Mouse (Mus musculus) urinary bladder, postnatal 4 days (tissue): ENCODE results near the gene Csnk2b.

Experiments
- DNase-seq, 2 experiments: peaks; one replicate each; pipeline ENCODE4 v3.0.0; 2021 to 2022; ENCODE audit warnings: low spot score in 2 of 2

The Csnk2b gene

DNA sequence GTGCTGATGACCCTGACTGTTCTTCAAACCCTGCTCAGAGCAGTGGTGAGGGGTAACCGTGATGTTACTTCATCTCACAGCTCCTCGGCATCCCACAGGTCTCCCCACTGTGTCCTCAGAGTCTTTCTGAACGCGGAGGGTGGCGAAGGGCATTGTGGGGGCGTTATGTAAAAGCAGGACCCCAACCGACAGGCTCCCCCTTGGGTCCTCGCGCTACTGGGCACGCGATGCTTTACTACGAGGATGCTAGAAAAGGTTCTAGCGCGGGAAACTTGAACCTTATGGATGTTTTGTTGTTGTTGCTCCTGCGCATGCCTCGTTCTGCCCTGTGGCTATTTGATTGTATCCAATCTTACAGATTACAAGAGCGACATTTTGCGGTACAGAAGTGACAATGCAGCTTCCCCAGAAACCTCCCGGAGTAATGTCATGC is at the start of gene Csnk2b:
Gene Csnk2b, minus strand, starts transcription at position 183 of the 433 bp plus-strand sequence.
- DNase-seq: no peak

DNA sequence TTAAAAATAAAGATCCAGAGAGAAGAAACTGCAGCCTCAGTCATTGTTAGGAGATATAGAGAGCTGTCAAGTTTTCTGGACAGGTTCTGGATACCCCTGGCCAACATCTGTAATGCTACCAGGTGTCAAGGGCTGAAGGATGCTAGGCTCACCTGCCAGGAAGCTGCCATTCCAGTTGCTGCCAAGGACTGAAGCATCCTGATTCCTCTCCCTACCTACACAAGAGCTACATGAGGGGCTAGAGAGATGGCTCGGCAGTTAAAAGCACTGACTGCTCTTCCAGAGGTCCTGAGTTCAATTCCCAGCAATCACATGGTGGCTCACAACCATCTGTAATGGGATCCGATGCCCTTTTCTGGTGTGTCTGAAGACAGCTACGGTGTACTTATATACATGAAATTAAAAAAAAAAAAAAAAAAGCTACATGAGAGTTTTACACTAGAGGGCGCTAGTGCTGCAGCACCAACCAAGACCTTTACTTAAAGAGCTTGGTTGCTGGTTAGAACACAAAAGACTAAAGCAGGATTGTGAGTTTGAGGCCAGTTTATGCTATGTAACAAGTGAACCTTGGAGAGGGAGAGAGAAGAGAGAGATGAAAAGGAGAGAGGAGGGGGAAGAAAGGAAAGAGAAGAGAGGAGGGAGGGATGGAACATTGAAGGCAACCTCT is 46.8 kb upstream of the Csnk2b start:
- no peak for DNase-seq

DNA sequence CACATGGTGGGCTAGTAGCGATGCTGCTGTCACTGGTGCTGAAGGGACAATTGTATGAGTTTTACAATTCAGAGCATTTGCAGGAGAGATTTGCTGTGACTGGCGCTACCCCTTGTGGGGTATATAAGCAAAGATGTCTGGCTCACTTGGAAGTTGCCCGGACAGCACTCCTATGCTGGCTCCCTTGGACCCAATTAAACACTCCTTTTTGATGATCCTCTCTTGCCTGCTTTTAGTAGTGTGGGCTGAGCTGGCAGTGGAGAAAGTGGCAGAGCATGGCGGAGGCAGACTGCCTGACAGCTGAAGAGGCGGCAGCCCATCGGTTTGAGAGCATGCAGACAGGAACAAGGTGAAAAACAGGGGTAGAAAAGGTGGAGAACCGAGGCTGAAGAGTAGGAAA is 45.9 kb upstream of the Csnk2b start:
- DNase-seq: no peak

DNA sequence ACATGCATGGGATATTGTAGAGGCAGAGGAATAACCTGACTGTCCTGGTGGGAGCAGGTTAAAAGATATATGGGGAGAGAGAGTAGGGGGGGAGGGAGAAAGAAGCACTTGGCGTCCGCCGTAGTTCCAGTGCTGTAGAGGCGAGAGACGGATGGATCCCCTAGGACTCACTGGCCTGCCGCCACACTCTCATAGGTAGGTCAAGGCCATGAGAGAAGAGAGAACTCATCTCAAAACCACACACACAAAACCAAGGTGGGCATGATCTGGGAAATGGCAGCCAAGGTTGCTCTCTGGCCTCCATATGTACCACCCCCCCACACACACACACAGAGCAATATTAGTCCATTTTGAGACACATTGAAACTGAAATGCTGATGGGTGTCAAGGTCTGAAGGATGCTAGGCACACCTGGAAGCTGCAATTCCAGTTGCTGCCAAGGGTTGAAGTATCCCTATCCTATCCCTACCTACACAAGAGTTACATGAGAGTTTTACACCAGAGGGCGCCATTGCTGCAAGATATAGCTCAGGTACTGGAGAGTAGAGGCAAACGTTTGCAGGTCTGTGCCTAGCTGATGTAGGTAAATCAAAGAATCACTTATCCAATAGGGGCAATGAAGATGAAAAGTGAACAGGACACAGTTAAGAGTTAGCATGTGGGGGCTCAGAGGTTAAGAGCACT is 44.6 kb upstream of the Csnk2b start:
- no peak for DNase-seq

DNA sequence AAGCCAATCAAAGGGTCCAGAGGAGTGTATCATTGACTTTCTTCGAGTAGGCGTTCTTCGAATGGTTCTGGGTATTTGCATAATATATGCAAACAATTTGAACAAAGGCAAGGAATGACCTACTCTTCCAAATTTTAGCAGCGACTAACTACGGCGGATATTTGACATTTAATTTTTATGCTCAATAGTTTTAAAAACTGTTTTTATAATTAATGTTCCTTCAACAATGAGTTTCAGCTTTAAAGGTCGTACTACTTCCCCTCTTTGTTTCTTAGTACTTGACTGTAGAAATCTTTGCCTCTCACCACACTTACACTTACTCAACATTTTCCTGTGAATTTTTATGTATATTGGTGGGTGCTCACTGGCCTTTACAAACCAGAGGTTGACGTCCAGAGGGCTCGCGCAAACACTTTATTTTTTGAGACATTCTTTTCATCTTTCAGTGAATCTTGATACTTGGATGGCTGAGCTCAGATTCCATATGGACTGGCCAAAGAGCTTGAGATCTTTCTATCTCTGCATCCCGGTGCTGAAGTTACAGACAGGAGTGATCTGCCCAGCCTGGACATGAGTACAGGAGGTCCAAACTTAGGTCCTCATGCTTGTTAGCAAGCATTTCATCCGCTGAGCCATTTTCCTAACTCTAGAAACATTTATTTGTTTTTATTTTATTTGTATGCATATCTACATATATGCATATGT is 43.8 kb upstream of the Csnk2b start:
- DNase-seq: no peak

DNA sequence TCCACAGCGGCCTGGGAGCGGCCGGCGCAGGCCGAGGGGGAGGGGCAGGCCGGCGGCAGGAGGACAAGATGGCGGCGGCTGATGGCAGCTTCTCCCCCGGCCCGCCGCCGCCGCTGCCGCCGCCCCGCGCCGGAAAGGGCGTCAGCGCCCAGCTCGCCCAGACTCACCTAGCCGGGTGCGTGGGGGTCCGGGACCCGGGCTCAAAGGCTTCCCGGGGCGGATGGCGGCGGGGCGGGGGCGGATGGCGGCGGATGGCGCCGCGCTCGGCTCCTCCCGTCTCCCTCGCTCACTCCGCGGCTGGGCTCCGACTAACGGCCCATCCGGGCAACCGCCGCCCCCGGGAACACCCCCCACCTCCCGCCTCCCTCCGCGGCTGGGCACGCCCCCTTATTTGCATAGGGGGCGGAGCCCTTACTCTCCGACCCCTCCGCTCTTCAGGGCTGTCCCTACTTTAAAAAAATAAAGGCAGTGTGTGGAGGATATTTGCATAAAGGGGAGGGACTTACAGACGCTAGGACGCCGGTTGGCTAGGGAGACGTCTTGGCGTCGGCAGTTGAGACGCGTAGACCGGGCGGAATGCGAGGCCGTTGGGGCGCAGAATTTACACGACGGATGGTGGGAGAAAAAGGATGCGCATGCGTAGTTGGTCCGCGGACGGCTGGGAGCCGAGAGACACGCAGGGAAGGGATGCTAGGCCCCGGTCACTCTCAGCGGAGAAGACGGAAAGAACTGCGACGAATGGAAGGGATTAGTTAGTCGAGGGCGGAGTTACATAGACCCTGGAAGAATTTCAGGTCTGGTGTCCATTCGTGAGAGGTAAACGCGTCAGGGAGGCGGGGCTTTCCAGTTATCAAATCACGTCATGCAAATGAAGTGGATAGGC is 43.0 kb upstream of the Csnk2b start, which contains the start of gene Prrc2a:
Gene Prrc2a, minus strand, starts transcription at position 330 of the 883 bp plus-strand sequence.
- peak; percentile 97 to 98 for DNase-seq

DNA sequence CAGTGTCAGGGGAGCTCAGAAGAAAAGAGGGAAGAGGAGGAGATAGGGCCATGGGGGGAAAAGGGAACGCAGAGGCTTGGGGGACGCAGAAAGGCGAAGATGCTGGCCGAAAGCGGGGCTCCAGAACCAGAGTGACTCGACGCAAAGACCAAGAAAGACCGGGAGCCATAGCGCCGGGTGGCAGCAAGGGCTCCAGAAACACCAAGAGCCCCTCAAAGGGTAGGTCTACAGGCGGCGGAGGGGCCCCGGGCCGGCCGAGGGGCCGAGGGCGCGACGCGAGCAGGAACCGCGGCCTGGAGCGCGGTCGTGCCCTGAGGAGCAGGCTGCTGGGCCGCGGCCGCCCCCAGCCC is 42.3 kb upstream of the Csnk2b start:
- DNase-seq: no peak

DNA sequence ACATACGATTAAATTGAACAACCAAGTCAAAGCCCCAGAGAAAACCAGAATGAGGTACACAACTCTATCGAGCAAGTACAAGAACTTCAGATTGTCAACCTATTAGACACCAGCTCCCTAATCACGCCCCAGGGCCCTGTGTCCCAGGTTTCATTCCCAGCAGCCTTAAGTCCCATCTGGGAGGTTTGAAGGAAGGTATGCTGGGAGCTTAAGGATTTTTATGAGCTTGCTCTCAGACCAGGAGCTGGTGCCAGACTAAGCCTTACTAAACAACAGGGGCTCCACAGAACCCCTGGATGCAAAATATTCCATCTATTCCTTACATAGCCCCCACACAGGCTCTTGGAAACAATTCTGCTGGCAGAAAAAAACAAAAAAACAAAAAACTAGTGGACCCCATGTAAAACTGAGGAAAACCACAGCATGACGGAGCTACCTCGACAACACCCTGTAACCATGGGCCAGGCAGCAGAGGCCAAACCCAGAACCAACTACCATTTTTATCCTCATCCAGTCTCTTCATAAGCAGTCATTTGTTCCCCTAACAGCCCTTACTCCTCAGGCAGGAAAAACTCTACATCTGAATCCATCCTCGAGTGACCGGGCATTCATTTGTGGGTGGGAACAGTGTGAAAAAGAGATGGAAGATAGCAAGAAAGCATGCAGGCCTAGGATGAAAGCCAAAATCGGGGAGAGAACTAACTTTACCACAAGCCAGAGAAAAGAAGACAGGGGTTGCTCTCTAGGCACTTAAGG is 41.7 kb upstream of the Csnk2b start:
- no peak for DNase-seq

DNA sequence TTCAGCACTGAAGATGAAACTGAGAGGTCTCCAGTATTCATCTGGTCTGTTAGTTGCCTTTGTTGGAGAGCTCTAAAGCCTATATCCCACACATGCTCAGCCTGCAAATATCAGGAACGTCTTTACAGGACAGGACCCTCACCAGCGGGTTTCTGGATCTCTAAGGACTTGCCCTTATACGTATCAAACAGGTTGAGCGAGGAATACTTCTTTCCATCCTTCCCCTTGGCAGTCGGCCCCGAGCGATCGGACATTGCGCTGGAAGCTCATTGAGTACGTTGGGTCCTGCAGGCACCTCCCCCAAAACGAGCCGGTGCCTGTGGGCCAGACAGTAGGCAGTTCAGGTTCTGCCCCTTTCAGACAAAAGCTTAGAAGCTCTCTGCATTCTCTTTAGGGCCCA is 40.9 kb upstream of the Csnk2b start:
- DNase-seq: no peak

DNA sequence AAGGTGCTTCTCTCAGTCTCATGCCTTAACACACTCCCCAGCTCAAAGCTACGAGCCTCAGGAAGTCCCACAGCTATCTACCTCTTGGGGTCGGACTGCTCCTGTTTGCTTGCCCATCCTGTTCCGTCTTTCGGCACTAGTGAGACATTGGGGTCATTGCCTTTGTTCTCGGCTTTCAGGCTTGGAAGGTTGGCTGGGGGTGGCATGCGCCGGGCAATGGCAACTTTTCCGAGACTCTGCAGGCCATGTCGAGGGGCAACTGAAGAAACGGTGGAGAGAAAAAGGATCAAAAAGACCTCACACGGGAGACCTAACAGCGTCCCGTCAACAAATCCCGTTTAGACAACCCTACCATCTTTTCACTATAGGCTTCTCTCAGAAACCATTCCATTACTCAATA is 40.3 kb upstream of the Csnk2b start:
- no peak for DNase-seq

DNA sequence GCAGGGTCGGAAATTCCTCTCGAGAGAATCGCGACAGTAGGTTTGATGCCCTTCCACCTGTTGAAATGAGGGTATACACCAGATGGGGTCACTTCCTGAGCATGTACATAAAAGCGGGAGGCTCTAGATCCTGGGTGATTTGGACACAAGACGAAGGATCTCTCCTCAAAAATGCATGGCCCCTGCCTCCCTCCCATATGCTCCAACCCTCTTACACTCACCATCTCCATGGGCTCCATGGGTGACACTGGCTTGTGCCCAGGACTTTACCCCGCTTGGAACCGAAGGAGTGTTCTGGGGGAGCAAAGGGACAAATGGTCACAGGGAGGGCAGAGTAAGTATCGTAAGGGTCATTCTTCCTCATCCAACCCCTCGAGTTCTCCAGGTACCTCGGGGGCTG is 39.6 kb upstream of the Csnk2b start:
- DNase-seq: no peak

DNA sequence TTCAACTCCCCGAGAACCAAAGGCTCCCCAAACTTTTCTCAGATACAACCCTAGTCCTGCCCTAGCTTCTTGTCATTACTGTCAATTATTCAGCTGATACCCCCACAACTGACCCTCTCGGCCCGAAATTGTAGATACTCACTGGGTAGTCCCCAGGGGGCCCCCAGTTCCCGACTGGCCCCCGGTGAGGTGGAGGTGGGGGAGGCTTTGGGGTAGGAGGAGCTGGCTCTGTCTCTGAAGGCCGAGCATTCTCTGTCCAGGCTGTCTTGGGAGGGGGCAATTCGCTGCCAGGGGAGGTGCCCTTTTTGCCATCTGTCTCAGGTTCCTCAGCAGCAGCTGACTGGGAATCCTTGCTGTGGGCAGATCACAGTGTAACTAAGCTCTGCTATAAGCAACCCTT is 37.8 kb upstream of the Csnk2b start:
- DNase-seq: no peak

DNA sequence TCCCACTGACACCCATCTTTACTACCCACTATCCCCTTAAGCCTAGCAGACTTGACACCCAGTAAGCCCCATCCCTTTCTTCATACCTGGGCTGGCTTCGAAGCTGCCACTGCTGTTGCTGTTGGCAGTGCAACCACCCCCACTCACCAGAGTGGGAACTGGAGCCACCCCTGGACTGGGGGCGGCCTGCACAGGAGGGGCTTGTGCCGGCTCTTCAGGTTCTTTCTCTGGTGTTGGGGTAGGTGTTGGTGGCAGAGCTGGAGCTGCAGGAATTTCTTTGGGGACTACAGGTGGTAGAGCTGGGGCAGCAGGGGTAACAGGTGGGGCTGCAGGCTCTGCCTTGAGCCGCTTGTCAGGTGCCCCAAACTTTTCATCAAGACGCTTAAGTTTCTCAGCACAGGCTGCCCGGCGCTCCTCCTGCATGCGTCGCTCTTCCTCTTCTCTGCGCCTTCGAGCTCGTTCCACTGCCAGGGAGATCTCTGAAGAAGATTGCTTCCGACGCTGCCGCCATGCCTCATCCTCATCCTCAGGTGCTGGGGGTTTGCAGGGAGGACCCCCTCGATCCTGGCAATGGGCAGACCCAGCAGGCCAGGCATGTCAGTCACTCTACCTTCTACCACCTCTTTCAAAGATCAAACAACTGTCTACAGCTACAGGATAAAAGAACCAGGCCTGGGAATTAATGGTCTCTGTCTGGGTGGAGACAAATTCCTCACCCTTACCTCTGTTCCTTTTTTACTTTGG is 37.2 kb upstream of the Csnk2b start:
- no peak for DNase-seq

DNA sequence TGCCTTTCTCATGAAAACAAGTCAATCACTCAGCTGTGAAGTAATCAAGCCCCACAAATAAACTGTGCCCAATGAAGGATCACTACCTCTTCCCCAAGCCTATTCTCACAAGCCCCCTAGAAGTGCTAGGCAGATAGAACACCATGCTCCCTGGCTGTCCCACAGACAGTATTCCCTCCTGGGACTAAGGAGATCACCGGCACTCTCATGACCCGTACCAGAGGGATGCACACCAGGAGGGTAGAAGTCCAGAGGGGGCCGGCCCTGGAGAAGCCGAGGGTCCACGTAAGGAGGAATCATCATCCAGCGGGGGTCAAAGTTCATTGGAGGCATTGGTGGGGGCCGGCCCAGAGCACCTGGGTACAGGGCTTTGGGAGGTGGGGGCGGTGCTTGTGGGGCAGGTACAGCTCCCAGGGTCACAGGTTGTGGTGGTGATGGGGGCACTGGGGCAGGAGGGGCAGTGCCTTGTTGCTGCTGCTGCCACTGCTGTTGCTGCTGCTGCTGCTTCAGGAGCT is 35.9 kb upstream of the Csnk2b start:
- no peak for DNase-seq

DNA sequence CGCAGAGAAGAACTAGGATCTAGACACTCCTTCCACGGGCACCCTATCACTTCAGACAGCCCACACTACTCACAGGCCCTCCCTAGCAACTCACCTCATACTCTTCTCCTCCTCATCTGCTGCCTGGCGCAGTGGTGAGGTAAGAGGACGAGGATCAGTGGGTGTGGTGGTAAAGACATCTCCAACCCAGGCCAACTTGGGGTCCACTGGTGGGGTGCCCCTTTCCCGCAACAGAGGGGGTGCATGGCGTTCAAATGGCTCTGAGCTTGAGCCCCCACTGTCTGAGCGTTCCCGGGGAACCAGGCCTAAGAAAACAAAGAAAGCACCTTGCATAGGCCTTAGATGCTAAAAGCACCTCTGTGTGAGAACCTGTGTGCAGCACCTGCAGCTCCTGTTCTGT is 35.4 kb upstream of the Csnk2b start:
- DNase-seq: no peak

DNA sequence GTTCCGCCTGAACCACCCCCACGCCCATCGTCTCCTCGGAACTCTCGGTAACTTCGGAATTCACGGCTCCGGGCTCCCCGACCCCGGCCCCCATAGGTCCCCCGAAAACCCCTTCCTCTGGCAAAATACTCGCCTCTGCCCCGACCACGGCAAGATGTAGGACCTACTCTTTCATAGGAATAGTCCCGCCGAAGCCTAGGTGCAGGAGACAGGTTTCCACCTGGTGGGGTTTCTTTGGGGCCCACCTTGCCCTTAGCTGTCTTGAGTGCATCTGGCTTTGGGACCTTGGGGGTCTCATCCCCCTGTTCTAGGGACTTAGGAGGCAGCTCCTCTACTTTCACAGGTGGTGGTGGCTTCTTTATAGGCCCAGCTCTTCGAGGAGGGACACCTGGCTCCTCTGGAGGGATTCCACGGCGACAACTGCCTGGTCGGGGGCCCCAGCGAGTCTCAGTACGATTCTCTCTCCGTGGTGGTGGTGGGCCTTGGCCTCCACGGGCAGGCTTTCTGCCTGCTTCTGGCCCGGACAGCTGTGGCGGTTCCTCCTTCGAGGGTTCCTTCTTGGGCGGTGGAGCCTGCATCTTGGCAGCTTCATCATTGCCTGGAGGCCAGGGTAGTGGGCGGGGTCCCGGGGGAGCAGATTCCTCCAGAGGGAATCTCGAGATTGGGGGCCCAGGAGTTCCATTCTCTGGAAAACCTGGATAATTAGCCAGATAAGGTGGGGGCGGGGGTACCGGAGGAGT is 34.8 kb upstream of the Csnk2b start:
- DNase-seq: no peak

DNA sequence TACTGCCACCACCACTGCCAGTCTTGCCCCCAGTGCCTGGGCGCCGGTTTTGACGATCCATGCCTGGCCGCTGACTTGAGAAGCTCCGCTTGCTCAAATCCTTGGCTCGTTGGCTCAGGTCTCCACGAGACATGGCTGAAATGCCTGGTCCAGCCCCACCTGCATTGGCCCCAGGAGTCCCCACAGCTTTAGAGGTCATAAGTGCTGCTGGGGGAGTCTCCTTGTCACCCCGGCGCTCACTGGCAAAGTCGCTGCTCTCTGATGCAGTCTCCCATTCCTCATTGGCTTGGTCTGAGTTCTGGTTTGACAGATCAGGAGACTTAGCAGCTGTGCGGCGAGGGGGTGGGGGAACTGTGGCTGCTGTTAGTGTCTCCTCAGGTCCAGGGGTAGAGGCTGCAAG is 33.6 kb upstream of the Csnk2b start:
- no peak for DNase-seq

DNA sequence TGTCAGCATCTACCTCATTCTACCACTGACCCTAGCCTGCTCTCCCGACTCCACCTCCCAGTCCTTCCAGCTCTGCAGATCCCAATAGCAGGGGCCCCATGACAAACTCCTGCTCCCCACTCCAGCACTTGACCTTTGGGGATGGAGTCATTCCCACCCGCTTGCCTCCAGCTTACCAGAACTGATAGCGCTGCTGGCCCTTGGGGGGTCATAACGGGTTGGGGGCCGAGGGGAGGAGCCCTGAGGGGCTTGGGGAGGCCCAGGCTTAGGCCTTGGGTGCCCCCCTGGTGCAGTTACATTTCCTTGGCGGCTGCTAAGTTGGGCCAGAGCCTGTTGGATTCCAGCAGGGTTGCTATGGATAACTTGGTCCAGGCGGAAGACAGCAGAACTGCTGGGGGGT is 32.8 kb upstream of the Csnk2b start:
- DNase-seq: no peak

DNA sequence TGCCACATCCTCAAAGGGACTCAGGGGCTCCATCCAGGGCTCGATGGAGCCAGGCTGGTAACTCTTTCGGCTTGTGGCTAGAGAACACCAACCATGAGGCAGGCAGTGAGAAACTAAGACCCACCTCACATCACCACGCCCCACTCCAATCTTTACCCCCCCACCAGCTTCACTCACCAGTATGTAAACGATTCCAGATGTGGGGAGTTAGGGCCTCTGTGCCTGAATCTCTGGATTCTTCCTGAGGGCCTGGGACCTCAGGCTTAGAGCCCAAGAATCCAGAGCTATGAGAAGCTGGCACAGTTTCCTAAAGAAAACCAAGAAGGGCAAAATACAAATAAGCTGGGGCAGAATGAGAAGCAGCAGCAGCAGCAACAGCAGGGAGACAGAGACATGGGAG is 32.1 kb upstream of the Csnk2b start:
- no peak for DNase-seq

DNA sequence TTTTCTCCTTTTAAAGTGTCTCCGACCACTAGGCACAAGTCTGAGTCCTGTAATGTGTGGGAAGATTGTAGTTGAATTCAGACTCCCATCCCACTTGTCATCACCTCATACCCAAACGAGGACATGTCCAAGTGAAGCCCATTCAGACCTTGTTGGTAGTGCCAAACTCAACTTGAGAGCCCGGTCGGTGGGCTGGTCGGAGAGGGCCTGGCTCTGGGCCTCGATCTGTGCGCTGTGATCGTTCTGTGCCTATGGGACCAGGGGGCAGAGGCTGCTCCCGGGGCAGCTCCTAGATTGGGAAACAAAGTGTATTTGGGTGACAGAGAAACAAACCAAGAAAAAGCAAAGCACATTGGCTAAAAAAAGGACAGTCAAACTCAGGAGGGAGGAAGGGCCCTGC is 31.2 kb upstream of the Csnk2b start:
- DNase-seq: no peak
